Mouse (Mus musculus) urinary bladder, postnatal 14 days (tissue): ENCODE data around the gene Eda.
"Not testable (repeated sequence)": the region's sequence is repeated elsewhere in the genome, so short reads cannot be mapped to it uniquely, and the experiment has no call there.

Experiments
- DNase-seq: peaks from one replicate; pipeline ENCODE4 v3.0.0; 2021; ENCODE audit warnings: low spot score

The Eda gene

GRCm38 (mm10) chrX:100409245-100409644 lies 433.8 kb downstream of the Eda start:
- DNase-seq = no peak

- DNase-seq = no peak
Observed at GRCm38 (mm10) chrX:100428693-100429092, 453.3 kb downstream of the Eda start, which contains the start of gene Otud6a. Gene Otud6a, plus strand, starts transcription at chrX:100429013.

GRCm38 (mm10) chrX:100432311-100432710 lies 456.9 kb downstream of the Eda start:
- no peak for DNase-seq

GRCm38 (mm10) chrX:100442617-100443016 lies 467.2 kb downstream of the Eda start, which contains the start of gene Awat2:
Gene Awat2, minus strand, starts transcription at chrX:100442717.
- not testable (repeated sequence) for DNase-seq

DNA sequence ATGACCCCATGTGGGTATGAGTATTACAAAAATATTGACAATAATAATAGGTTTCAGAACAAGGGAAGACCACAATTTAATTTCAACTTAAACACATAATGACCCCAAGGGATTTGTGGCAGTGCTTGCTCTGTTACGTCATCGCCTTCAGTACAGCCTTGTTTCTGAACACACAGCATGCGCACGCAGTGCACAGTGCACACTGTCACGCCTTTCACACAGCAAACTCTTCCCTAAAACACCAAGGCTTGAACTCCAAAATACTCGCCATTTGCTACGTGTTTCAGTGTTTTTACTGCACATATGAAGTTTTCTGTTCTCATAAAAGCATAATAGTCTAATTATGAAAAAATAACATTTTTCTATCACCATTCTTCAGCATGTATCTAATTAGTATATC lies 468.1 kb downstream of the Eda start:
- DNase-seq = no peak
